Mouse (Mus musculus) liver, embryonic 11.5 days (tissue): Measurements from ENCODE around the gene Ust. TPM values are rescaled to one million over a fixed set of nuclear protein-coding genes. Genes with fewer than 3 reads are reported as not detected.

Experiments
- ATAC-seq: fragments of 200-750 bp; cut with Nextera tagmentation; replicated peaks from 2 replicates; pipeline ENCODE4 v1.8.0; 2017; ENCODE audit warnings: moderate number of reproducible peaks, mild to moderate bottlenecking, moderate TSS enrichment, moderate library complexity; ENCODE audit not compliant: low FRiP score
- DNase-seq: peaks from one replicate; pipeline ENCODE4 v3.0.0-alpha.2; 2017; ENCODE audit warnings: low spot score
- H3K27ac ChIP-seq: fragments of 300-500 bp; sonication (generic); 2 replicates; pipeline ENCODE4 v1.5.1; 2014; ENCODE audit warnings: mild to moderate bottlenecking, low read depth, low read length, control low read depth
- H3K27me3 ChIP-seq: fragments of 300-500 bp; sonication (generic); replicated peaks from 2 replicates; pipeline ENCODE4 v1.6.1; 2014; ENCODE audit warnings: low read length, mixed read lengths; ENCODE audit not compliant: control insufficient read depth, insufficient read depth
- H3K36me3 ChIP-seq: fragments of 300-500 bp; sonication (generic); 2 replicates; pipeline ENCODE4 v1.6.1; 2014; ENCODE audit warnings: mild to moderate bottlenecking, low read length, moderate library complexity, mixed read lengths; ENCODE audit not compliant: control insufficient read depth, insufficient read depth
- H3K4me1 ChIP-seq: fragments of 300-500 bp; sonication (generic); replicated peaks from 2 replicates; pipeline ENCODE4 v1.6.1; 2014; ENCODE audit warnings: low read length, mixed read lengths; ENCODE audit not compliant: control insufficient read depth, insufficient read depth
- H3K4me2 ChIP-seq: fragments of 300-500 bp; sonication (generic); 2 replicates; pipeline ENCODE4 v1.6.1; 2014; ENCODE audit warnings: mild to moderate bottlenecking, control low read depth, moderate library complexity
- H3K4me3 ChIP-seq: fragments of 300-500 bp; sonication (generic); 2 replicates; pipeline ENCODE4 v1.5.1; 2014; ENCODE audit warnings: low read depth, low read length, control low read depth
- H3K9ac ChIP-seq: fragments of 300-500 bp; sonication (generic); 2 replicates; pipeline ENCODE4 v1.6.1; 2014; ENCODE audit warnings: low read depth, low read length, control low read depth
- H3K9me3 ChIP-seq: fragments of 300-500 bp; sonication (generic); 2 replicates; pipeline ENCODE4 v1.6.1; 2016; ENCODE audit warnings: low read length, inconsistent platforms, mixed read lengths; ENCODE audit not compliant: control insufficient read depth
- WGBS: fragments of 180-500 bp; shearing (Covaris S2); extraction: QIAGEN DNeasy Blood & Tissue Kit; methylation state at CpG from one replicate; pipeline ENCODE4 v1.1.7; 2014; 5-methylcytosine and 5-hydroxymethylcytosine counted together
- polyA plus RNA-seq: library from polyadenylated mRNA; unstranded; fragments of >200 nt; fragmentation: Nextera tagmentation; extraction: Ambion mirVana; gene quantifications from 2 replicates; pipeline ENCODE4 v1.2.1, GENCODE M21; 2014

Ust gene
- polyA plus RNA-seq, 1 experiment from 2014 or later = 3.1 TPM

DNA sequence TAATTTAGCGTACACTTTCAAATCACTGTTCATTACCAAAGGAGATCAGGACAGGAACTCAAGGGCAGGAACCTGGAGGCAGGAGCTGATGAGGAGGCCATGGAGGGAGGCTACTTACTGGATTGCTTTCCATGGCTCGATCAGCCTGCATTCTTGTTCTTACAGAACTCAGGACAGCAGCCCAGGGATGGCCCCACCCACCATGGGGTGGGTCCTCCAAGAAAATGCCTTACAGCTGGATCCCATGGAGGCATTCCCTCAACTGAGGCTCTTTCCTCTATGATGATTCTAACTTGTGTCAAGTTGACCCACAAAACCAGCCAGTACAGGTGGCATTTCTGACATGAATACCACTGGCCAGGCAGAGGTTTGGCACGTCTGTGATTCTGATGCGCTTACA is 314.9 kb downstream of the Ust start:
- Histone ChIP-seq H3K4me2 (no peak overlapping the region), H3K36me3 (no peaks in the 10 kb centered on the region), H3K4me3 (no peak overlapping the region), H3K4me1 (no peaks in the 10 kb centered on the region), H3K27me3 (no peaks in the 10 kb centered on the region), H3K9ac (no peak overlapping the region), H3K27ac (no peak overlapping the region), H3K9me3 (no peaks in the 10 kb centered on the region)
- ATAC-seq (no peak), DNase-seq (no peak)
- WGBS = 79% methylated on average over 4 of the region's 4 CpGs

DNA sequence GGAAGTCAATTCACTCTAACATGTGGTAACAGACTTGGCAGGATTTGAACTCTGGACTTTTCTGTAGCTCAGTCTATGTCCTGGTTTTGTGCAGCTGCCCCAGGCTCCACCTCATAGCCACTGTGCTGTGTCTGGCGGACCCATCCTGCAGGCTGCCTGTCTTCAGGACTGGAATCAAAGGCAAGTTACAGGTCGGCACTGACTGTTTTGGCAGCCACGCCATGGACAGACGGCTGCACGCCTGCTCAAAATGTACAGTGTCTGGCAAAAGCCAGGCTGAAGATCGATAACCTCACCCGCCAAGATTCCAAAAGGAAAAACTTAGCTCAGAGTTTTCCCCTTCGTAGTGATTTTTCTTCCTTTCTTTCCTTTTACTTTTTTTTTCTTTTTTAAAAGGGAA is 318.8 kb downstream of the Ust start:
- Histone ChIP-seq H3K4me3 (no peak overlapping the region), H3K9ac (no peak overlapping the region), H3K36me3 (no peaks in the 10 kb centered on the region), H3K27me3 (no peaks in the 10 kb centered on the region), H3K9me3 (no peaks in the 10 kb centered on the region), H3K27ac (no peak overlapping the region), H3K4me1 (peaks cover 7% of the 10 kb centered on the region), H3K4me2 (no peak overlapping the region)
- 83% methylated on average over 8 of the region's 8 CpGs for WGBS
- no peak for DNase-seq
- no peak for ATAC-seq

DNA sequence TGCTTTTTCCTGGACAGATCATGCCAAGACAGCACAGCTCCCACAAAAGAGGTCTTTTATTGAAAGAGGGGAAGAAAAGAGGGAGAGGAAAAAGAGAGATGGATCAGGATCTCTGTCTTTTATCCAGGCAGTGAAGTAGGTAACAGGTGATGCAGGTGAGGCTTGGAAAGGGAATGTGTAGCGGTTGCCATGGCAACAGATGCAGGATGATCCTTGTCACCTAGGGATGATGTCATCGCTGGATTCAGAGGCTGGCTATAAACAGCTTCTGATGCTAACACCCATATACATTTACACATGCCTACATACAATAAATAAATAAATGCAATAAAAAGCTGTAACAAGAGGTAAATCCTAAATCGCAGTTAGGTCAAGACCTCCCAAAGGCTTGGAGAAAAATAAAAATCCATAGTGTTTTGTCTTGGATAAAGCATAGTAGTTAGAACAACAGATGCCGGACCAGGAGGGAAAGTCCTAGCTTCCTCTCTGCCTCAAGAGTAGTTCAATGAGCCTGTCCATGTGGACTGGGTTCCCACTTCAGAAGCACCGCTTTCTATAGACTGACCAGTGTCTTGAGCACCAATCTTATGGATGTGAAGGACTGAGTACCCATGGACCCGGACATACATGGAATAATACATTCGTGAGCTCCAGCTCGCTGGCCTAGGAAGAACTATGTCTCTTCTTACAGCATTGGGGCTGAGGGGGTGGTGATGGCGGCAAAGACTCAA is 319.4 kb downstream of the Ust start:
- DNase-seq (no peak), ATAC-seq (no peak)
- H3K9ac ChIP-seq = no peak overlapping the region
- H3K27ac ChIP-seq = no peak overlapping the region
- H3K4me3 ChIP-seq = no peak overlapping the region
- H3K4me1 ChIP-seq = peaks cover 7% of the 10 kb centered on the region
- H3K27me3 ChIP-seq = no peaks in the 10 kb centered on the region
- no peaks in the 10 kb centered on the region for H3K9me3 ChIP-seq
- 89% methylated on average over 9 of the region's 9 CpGs for WGBS
- no peak overlapping the region for H3K4me2 ChIP-seq
- no peaks in the 10 kb centered on the region for H3K36me3 ChIP-seq

DNA sequence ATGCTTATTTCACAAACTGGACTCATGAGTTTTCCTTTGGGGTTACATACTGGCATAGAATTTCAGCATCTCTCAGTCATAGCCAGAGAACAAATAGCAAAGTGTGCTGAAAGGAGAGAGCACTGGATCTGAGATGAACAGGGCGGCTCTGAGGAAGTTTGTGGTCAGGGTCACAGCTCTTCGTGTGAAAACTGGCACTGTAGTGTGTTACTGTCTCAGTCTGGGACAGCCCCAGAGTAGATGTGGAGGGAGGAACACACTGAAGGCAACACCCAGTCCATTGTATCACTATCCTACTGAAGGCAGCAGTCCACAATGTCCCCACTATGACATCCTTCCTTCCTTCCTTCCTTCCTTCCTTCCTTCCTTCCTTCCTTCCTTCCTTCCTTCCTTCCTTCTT is 321.0 kb downstream of the Ust start:
- H3K27me3 ChIP-seq = no peaks in the 10 kb centered on the region
- no peak overlapping the region for H3K4me3 ChIP-seq
- no peak overlapping the region for H3K27ac ChIP-seq
- H3K4me1 ChIP-seq = peaks cover 7% of the 10 kb centered on the region
- ATAC-seq (no peak), DNase-seq (no peak)
- no peak overlapping the region for H3K4me2 ChIP-seq
- no peaks in the 10 kb centered on the region for H3K36me3 ChIP-seq
- no peak overlapping the region for H3K9ac ChIP-seq
- no peaks in the 10 kb centered on the region for H3K9me3 ChIP-seq
- 39% methylated on average over 2 of the region's 2 CpGs for WGBS

DNA sequence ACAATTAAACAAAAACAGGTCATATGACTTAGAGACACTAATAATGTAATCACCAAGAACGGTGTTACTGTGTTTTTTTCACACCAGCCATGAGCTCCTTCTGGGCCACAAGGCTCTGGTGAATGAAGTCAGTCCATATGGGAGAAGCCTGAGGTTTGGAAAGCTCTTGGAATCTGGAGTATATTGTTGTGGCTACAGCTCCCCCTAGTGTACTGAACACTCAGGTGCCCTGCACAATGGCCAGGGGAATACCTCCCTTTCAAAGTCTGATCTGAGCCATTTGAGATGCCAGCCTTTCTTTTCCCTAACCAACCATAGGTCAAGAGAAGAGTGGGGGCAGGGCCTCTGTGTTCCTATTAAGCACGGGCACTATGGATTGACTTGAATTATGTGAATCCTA is 322.3 kb downstream of the Ust start:
- no peaks in the 10 kb centered on the region for H3K36me3 ChIP-seq
- no peaks in the 10 kb centered on the region for H3K27me3 ChIP-seq
- no peak overlapping the region for H3K4me3 ChIP-seq
- WGBS = 7% methylated on average over 2 of the region's 2 CpGs
- ATAC-seq (peak; percentile 56; the same call in 1 of the 2 replicates), DNase-seq (no peak)
- H3K9me3 ChIP-seq = no peaks in the 10 kb centered on the region
- no peak overlapping the region for H3K27ac ChIP-seq
- no peak overlapping the region for H3K9ac ChIP-seq
- no peak overlapping the region for H3K4me2 ChIP-seq
- peaks cover 7% of the 10 kb centered on the region for H3K4me1 ChIP-seq

DNA sequence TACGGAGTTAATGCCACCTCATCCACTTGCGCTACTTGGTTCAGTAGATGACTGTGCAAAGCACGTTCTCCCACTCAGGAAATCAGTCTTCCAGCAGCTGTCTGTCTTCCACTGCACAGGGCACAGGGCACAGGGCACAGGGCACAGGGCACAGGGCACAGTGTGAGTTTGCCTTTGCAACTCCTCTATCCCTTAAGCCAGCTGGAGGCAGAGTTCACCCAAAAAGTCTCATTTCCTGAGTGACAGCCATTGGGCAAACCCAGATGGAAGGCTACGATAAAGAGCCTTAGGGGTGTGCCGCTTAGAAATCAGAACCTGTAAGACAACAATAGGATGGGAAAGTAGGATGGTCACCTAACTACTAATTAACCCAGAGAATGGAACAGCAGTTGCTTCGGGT is 322.9 kb downstream of the Ust start:
- Histone ChIP-seq H3K4me2 (no peak overlapping the region), H3K36me3 (no peaks in the 10 kb centered on the region), H3K27me3 (no peaks in the 10 kb centered on the region), H3K9me3 (no peaks in the 10 kb centered on the region), H3K4me1 (peaks cover 7% of the 10 kb centered on the region), H3K4me3 (no peak overlapping the region), H3K27ac (no peak overlapping the region), H3K9ac (no peak overlapping the region)
- DNase-seq = no peak
- WGBS = 51% methylated on average over 6 of the region's 6 CpGs
- ATAC-seq = 0 out of 2 replicates have a peak, but pooled peaks have one; percentile 20

DNA sequence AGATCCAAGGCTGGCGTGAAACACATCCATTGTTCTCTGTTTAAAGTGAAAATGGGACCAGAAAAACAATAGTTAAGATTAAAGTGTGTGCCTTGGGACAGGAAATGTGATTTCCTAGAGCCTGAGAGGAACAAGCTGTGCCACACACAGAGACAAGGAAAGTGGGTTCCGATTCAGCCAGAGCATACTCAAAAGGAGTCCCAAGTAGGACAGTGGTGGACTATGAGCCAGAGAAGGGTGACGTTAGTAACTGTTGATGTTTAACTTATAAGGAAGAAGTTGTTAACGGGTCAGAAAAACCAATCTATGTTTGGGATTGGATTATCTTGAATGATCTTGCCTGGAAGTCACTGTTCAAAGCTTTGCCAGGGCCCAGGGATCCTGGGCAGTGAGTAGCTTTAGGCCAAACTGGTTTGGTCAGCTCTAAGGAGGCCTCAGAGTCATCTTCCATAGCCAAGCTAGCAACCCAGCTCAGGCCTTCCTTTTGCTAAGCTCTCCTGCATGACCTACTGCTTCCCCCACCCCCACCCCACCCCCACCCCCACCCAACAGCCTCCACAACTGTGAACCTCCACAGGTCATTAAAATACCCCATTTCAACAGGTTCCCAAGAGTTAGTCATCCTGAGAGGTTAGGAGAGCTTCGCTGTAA is 329.2 kb downstream of the Ust start:
- WGBS = 73% methylated on average over 5 of the region's 5 CpGs
- Histone ChIP-seq H3K27ac (no peak overlapping the region), H3K4me2 (no peak overlapping the region), H3K27me3 (no peaks in the 10 kb centered on the region), H3K9ac (no peak overlapping the region), H3K36me3 (no peaks in the 10 kb centered on the region), H3K4me1 (no peaks in the 10 kb centered on the region), H3K4me3 (no peak overlapping the region), H3K9me3 (no peaks in the 10 kb centered on the region)
- DNase-seq = no peak
- ATAC-seq = no peak

DNA sequence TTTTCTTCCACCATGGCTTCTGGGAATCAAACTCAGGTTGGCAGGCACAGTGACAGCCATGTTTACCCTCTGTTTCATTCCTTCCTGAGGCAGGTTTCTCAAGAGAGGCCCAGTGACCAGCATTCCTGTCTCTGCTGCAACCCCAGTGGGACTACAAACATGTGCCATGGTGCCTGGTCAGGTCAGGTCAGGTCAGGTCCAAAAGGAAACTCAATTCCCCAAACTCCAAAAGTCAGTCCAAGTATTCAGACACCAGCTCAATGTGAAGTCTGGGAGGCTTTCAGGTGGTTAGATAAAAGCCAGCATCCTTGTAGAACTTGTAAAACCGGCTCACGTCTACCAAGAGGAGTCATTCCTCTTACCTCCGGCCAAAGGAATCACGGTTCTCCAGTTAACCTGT is 333.0 kb downstream of the Ust start:
- H3K27me3 ChIP-seq = no peaks in the 10 kb centered on the region
- DNase-seq = no peak
- no peaks in the 10 kb centered on the region for H3K9me3 ChIP-seq
- 90% methylated on average over 4 of the region's 4 CpGs for WGBS
- H3K4me1 ChIP-seq = no peaks in the 10 kb centered on the region
- H3K27ac ChIP-seq = no peak overlapping the region
- H3K9ac ChIP-seq = no peak overlapping the region
- no peak for ATAC-seq
- no peak overlapping the region for H3K4me3 ChIP-seq
- H3K4me2 ChIP-seq = no peak overlapping the region
- H3K36me3 ChIP-seq = no peaks in the 10 kb centered on the region

DNA sequence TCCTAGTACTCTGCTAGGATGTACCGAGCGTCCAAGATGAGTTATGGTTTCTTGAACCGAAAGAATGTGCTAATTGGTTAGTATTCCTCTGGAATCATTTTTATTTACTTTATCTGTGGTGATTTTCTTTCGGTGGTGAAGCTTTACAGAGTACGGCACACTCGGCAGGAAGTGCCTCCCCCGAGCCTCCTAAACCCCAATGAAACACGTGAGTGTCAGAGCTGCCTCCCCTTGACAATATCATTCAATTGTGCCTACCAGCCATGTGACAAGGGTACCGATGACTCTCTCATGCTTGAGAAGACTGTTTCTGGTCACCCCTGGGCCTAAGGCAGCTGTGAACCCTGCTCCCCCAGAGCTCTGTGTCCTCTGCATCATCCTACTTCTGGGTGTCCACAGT is 333.9 kb downstream of the Ust start:
- WGBS = 54% methylated on average over 9 of the region's 9 CpGs
- no peak for ATAC-seq

More for the DNA sequence above, 333.9 kb downstream of the Ust start:
- no peaks in the 10 kb centered on the region for H3K4me1 ChIP-seq
- no peak overlapping the region for H3K4me2 ChIP-seq
- DNase-seq = no peak
- H3K9ac ChIP-seq = no peak overlapping the region
- H3K4me3 ChIP-seq = no peak overlapping the region
- no peaks in the 10 kb centered on the region for H3K27me3 ChIP-seq
- H3K36me3 ChIP-seq = no peaks in the 10 kb centered on the region
- no peak overlapping the region for H3K27ac ChIP-seq
- H3K9me3 ChIP-seq = no peaks in the 10 kb centered on the region
